Mouse (Mus musculus) cerebellum, adult (tissue): Measurements from ENCODE around the gene Bbx.

Experiments used
- ATAC-seq: cut with Nextera tagmentation; 2 replicates; pipeline ENCODE4 v1.9.2; 2017; ENCODE audit warnings: mild to moderate bottlenecking, moderate library complexity, mixed read lengths; ENCODE audit not compliant: insufficient number of reproducible peaks, low FRiP score, low TSS enrichment

The Bbx gene

GRCm38 (mm10) chr16:50251417-50251975 lies 180.7 kb downstream of the Bbx start:
- no peak for ATAC-seq

GRCm38 (mm10) chr16:50250469-50250868 lies 181.7 kb downstream of the Bbx start:
- ATAC-seq = no peak

GRCm38 (mm10) chr16:50249036-50249435 lies 183.2 kb downstream of the Bbx start:
- no peak for ATAC-seq

DNA sequence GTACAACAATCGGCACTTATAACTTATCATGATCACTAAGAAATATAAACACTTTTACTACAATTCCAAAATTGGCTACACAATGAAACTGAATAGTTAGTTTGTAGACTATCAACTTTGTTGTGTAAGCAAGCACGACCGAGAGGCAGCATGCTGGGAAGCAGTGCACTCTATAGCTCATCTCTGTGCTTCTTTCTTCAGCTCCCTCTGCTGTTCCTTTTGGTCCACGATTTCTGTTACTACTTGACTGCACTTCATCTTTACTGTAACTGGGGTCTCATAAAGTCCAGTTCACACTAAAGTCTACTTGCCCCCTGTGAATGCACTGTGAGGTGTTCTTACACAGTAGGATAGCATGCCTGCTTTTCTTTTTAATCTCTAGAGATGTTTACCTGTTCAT lies 189.7 kb downstream of the Bbx start:
- ATAC-seq = no peak

DNA sequence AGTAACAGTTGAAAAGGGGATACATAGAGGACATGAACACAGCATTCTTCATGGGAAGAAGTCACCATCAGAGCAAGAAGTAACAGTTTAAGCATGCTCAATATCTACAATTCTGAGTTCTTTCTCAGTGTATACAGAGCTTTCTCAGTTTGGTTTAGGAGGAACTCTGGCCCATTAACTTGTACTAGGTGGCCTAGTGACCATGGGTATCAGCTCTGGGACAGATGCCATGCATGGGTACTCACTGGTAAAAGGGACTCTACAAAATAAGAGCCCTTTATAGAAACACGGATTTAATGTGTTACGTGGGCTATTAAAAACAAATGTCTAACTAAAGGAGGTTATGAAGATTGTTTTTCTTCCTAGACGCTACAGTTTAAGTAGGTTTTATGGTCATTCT lies 190.6 kb downstream of the Bbx start:
- no peak for ATAC-seq

DNA sequence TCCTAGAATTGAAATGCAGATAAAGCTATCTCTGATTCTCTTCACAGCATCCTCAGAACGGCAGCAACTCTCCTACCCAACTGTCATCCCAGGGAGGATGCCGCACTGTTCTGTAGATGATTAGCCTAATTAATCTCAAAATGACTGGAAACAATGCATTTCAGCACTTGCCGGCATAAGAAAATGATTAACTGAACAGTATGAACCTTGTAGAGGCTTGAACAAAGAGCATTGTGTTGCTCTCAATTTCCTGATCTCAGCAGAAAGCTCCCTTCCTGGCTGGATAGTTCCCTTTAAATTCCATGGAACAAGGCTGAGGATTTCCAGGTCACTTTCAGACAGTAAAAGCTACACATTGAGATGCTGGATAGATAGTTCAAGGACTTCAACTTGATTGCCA lies 197.0 kb downstream of the Bbx start:
- ATAC-seq = no peak

DNA sequence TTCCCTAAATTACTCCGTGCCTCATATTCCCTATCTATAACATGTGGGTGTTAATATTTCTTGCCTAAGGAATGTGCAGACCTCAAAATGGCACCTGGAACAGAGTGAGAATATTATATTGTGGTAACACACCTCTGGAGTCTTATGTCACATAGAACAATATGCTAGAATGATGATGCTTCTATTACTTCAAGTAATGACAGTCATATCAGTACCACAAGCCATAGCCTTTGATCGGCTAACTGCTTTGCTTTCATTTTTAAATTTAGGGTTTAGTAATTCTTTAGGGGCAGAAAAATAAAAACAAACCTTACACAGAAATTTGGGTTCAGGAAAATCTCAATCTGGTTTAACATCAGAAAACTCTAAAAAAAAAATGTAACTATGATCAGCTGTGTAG lies 201.6 kb downstream of the Bbx start:
- no peak for ATAC-seq

DNA sequence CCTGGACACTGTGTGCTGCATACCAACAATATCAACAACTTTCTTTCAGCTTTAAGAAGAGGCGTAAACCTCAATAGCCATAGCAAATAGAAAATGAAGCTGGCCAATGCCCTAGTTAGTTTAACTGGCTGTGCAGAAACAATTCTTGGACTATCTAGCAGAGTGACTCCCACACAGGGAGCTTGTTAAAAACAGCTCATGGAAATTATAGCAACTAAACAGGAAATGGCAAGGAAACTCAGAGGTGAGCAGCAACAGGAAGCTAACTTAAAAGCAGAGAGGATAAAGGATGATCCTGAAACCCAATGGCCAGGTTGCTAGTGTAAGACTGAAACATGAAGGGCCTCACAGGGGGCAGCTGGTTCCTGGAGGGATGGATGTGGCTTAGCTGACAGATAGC lies 203.4 kb downstream of the Bbx start:
- ATAC-seq = no peak

GRCm38 (mm10) chr16:50226274-50226673 lies 205.9 kb downstream of the Bbx start:
- no peak for ATAC-seq

- ATAC-seq = no peak
Measured at GRCm38 (mm10) chr16:50224946-50225345, 207.2 kb downstream of the Bbx start.

DNA sequence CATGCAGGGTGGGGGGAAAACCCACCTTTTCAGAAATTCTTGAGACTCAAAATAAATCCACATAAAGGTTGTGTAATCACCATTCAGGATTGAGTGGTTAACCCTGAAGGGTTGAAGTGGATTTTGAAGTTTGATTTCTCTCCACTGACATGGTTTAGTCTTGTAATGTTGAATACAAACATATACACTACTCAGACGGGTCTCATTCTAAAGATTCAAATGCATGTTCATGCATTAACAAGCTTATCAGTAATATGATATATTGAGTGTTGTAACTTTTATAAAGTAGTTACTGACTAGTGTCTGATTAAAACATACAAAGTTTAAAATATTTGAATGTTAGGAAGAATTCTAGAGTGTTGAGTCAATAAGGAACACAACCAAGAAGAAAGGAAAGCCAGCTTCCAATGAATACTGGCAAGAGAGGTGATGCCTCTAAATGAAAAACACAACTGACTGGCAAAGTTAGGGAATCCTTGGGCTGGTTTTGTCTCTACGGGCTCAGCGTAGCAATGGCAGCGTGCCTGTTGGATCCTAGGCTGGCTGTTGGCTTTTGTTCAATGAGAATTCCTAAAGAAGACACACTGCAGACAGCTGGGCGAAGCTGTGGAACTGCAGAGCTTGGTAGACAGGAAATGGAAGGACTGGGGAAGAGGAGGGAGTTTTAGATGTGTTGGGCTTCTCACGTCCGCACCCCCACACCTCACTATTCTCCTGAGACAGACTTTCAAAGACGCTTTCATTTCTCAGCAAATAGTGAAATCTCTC lies 211.3 kb downstream of the Bbx start:
- ATAC-seq = no peak

GRCm38 (mm10) chr16:50217084-50217483 lies 215.1 kb downstream of the Bbx start:
- ATAC-seq = no peak

DNA sequence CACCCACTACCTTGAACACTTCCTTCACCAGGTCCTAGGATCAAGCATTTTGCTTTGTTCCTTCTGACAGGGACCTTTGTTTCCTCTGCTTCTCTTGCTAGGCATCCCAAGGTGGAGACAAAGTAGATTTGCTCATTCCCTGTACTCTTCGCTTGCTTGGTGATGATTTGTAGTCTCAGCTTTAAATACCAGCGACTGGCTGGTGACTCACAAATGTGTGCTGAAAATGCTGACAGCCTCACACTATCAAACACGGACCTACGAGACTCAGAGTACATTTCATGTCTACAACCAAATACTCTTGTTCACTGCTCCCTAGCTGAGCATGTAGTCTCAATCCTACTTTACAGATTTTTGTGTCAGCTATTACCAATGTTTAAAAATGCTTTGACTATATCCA lies 220.5 kb downstream of the Bbx start:
- ATAC-seq = no peak; the same call in 1 of the 2 replicates

DNA sequence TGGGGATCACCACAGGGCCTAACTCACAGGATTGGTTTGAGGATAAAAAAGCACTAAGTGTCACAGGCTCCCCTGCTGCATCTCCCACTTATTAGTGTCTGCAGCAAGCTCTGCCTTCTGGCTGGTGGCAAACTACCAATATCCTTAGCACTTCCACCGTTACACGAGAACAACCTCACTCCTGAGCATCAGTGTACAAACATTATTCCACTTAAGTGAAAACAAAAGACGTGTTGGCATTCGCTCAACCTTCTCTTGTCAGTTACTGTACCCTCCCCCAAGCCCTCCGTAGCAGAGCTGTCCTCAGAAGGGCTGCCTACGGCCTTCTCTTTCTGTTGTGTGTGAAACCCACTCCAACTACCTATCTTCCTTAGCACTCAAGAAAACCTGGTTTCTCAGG lies 221.0 kb downstream of the Bbx start:
- ATAC-seq = no peak

DNA sequence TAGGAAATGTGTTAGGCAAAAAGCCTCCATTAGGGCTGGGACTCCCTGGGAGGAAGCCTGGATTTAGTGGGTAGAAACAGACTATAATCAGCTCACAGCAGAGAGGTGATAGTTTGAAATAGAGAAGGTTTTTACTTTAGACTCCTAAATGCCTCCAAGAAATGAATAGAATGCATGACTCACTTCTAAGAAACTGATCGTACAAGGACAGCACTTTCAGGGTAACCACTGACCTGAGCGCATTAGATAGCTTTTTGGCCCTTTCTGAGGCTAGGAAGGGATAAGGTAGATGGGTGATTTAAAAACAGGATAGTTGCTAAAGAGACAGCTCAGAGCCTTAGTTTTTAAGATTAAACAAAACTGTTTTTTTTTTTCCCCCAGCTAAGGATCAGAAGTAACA lies 221.4 kb downstream of the Bbx start:
- no peak for ATAC-seq

- ATAC-seq = no peak
Measured at GRCm38 (mm10) chr16:50204944-50205343, 227.2 kb downstream of the Bbx start.

- no peak for ATAC-seq
Measured at GRCm38 (mm10) chr16:50201546-50202151, 230.5 kb downstream of the Bbx start.

DNA sequence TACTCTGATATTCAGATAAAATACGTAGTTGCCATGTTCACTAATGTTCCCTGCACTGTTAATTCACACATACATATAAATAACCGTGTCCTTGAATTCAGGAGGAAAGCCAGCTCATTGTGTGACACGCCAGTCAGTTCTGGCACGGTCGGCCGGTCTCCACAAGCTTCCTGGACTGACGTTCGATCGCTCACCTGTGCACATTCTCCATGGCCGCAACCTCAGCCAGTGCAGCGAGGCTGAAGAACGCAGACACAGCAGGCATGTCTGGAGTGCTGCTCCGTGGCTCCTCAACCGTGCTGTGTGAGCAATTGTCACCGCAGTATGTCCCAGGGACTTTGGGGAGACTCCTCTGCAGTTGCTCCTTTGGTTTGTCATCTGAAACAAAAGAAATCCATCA lies 232.0 kb downstream of the Bbx start:
- ATAC-seq = peak; percentile 56; the same call in 1 of the 2 replicates

GRCm38 (mm10) chr16:50196118-50196517 lies 236.1 kb downstream of the Bbx start:
- no peak for ATAC-seq

GRCm38 (mm10) chr16:50192626-50193025 lies 239.6 kb downstream of the Bbx start:
- ATAC-seq = no peak

DNA sequence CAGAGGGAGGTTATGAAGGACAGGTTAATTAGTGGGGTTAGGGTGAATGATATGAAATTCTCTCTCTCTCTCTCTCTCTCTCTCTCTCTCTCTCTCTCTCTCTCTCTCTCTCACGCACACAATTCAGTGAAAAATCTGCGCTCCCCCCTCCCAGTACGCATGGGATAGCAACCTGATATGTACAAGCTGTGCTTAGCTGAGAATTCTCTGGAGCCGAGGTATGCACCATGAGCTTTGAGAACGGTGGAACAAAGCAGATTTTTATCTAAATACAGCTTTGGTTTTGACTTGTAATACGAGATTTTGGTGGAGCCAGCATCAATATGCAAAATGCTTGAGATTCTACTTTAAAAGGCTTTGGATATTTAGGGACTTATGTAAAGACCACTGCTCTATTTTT lies 243.1 kb downstream of the Bbx start:
- ATAC-seq = no peak

- no peak for ATAC-seq
Measured at GRCm38 (mm10) chr16:50186604-50187003, 245.6 kb downstream of the Bbx start.
